Mouse (Mus musculus) kidney, adult 2 months (tissue): Measurements from ENCODE around the gene Arhgap4.

ENCODE experiments used
- CTCF ChIP-seq: fragments of 200-500 bp; conservative IDR thresholded peaks from 2 replicates; pipeline ENCODE4 v1.5.1; 2011; ENCODE audit warnings: low read depth, mild to moderate bottlenecking, control low read depth, low read length, moderate library complexity, mixed read lengths; ENCODE audit not compliant: insufficient read depth, insufficient read length
- POLR2A ChIP-seq: fragments of 200-500 bp; IDR thresholded peaks from one replicate; pipeline ENCODE4 v1.6.1; 2011; ENCODE audit warnings: low read depth, low read length, control low read depth

- no peak for TF ChIP-seq POLR2A
- no peak for TF ChIP-seq CTCF
Observed at GRCm38 (mm10) chrX:73965307-73965706, 43.6 kb upstream of the Arhgap4 start.
